Mouse (Mus musculus) adrenal gland, postnatal 14 days (tissue): ENCODE data around the gene Ankrd36. TPM values are rescaled to one million over a fixed set of nuclear protein-coding genes. Genes with fewer than 3 reads are reported as not detected.
A peak's percentile ranks its signal among the peaks of the same experiment; 100 is the strongest.
"Not testable (repeated sequence)": the region's sequence is repeated elsewhere in the genome, so short reads cannot be mapped to it uniquely, and the experiment has no call there.

Experiments used
- DNase-seq: peaks from one replicate; pipeline ENCODE4 v3.0.0; 2021; ENCODE audit warnings: mixed read lengths
- long read RNA-seq, 2 experiments: library from polyadenylated mRNA; stranded (forward); transcript quantifications; one replicate each; pipeline ENCODE4 v2.0.0; 2021
- total RNA-seq: library from RNA; stranded (reverse); gene quantifications from 2 replicates; pipeline ENCODE4 v1.2.3, GENCODE M21; 2021

Ankrd36 gene
- not detected in 2 replicates for total RNA-seq
- long read RNA-seq, experiment 1 = 0 reads
- long read RNA-seq, experiment 2, partial matches to known transcripts = 0 of 1 reads
- long read RNA-seq, experiment 2, other reads (novel, unspliced or antisense) = 1 of 1 reads

- no peak for DNase-seq
Observed at GRCm38 (mm10) chr11:5569474-5569873, at the start of gene Ankrd36. Ankrd36 (plus strand) TSS chr11:5569684.

DNA sequence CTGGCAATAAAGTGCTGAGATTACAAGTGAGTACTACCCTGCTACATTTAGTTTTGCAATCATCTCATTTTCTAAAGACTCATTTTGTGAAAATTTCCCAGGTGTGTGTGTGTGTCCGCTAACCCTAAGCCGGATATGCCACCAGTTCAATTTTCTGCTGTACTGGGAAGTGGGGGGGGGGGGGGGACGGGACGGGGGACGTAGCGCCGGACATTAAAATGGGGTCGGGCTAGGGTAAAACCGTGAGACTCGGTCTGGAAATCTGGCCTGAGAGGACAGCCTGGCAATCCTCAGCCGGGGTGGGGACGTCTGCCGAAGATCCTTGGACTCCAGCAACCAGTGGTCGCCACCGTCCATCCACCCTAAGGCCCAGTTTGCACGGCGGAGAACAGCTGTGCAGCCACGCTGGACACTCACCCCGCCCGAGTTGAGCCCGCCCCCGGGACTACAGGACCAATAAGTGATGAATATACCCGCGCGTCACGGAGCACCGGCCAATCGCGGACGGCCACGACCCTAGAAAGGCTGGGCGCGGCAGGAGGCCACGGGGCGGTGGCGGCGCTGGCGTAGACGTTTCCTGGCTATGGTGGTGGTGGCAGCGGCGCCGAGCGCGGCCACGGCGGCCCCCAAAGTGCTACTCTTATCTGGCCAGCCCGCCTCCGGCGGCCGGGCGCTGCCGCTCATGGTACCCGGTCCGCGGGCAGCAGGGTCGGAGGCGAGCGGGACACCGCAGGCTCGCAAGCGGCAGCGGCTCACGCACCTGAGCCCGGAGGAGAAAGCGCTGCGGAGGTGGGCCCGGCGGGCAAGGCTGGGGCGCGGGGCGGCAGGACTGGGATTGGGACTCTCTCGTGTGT is 48.8 kb upstream of the Ankrd36 start, which contains the start of gene Xbp1:
Gene Xbp1, plus strand, starts transcription at position 248 of the 854 bp plus-strand sequence.
- DNase-seq = peak; percentile 99

GRCm38 (mm10) chr11:5521266-5521515 is 48.3 kb upstream of the Ankrd36 start:
- no peak for DNase-seq

DNA sequence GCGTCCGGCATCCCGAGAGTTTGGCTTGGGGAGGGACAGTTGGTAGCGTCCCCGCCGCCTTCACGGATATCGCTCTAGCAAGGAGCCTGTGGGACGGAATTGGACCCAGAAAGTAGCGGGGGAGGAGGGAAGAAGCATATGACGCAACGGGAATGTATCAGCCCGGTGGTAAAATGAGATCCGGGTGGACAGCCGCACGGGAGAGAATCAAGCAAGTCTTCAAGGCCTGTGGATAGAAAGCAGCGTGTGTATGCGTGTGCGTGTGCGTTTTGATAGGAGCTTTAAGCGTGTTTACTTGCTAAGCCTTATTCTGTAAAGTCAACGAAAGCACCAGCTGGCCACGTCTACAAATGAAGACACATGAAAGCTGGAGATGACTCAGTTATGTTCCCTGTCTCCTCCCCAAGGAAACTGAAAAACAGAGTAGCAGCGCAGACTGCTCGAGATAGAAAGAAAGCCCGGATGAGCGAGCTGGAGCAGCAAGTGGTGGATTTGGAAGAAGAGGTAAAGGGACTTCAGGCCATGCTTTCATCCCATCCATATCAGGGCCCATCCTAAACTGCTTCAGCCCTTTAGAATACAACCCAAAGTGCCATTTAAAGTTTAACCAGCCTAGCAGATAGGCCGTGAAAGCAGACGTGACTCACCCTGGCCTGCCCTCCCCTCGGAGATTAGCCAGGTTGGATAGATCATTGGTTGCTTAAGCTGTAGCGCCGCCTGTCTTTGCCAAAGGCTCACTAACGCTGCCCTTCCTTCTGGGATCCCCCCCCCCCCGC is 47.8 kb upstream of the Ankrd36 start:
- DNase-seq = peak; percentile 90

GRCm38 (mm10) chr11:5522798-5523415 is 46.6 kb upstream of the Ankrd36 start:
- DNase-seq = no peak

DNA sequence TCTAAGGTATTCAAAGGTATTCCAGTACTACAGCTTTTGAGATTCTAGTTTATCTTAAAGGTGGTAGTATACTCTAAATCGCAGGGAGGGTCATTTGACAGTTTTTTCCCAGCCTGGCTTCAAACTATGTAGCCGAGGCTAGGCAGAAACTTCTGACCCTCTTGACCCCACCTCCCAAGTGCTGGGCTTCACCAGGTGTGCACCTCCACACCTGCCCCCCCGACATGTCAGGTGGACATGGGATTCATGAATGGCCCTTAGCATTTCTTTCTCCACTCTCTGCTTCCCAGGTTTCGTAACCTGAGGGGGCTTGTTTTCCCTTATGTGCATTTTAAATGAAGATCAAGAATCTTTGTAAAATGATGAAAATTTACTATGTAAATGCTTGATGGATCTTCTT is 44.1 kb upstream of the Ankrd36 start:
- no peak for DNase-seq

DNA sequence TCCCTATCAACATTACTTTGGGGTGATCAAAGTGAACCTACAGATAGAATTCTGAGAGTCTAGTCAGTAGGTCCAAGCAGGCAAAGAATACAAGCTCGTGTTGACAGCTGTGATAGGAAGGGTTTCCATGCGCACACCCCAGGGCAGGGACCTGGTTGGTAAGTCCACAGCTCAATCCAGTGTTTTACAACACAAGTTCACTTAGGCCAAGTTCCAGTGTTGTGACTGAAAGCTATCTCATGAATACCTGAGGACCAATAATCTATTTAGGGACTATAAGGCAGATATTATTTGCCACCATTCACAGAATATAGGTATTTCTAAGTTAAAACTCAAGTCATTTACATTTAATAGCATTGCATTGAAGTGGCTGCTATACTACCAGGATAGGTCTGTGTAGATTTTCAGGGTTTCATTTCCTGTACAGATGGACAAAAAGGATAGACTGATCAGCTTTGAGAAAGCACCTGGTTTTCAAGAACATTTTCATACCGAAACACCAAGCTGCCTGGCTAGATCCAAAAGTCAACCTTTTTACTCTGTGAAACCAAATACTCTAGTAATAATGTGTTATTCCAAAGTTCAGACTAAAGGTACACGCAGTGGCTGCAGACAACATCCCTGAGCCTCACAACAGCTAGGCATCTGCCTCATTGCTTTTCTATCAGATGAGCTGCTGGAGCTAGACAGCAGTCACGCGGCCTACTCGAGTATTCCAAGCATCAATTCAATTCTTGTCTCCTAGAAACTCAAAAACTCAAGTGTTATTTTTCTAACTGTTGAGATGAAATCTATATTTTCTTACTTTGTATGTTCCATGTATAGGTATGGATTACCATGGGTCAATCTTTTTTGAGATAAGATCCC is 42.7 kb upstream of the Ankrd36 start:
- no peak for DNase-seq

- no peak for DNase-seq
Observed at GRCm38 (mm10) chr11:5527865-5528523, 41.5 kb upstream of the Ankrd36 start.

GRCm38 (mm10) chr11:5528841-5529240 is 40.6 kb upstream of the Ankrd36 start:
- DNase-seq = no peak

DNA sequence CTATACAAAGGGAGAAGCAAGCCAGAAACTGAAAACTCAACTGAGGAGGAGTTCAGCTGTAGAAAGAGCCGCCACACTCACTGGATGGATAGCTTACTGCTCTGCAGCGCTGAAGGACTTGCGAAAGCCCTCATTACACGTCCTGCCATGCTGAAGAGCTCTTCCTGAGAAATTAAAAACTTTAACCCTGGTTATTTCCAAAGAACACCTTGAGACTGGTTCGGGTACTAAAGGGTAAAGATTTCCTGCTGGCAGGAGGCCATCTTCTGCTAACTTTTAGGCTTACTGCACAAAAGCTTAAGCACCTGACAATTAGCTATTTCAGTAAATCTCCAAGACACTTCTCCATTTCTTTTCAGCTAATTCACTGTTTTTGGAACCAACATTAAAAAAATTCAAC is 39.3 kb upstream of the Ankrd36 start:
- DNase-seq = no peak

GRCm38 (mm10) chr11:5530717-5531116 is 38.8 kb upstream of the Ankrd36 start:
- DNase-seq = no peak

- no peak for DNase-seq
Observed at GRCm38 (mm10) chr11:5533108-5533507, 36.4 kb upstream of the Ankrd36 start.

DNA sequence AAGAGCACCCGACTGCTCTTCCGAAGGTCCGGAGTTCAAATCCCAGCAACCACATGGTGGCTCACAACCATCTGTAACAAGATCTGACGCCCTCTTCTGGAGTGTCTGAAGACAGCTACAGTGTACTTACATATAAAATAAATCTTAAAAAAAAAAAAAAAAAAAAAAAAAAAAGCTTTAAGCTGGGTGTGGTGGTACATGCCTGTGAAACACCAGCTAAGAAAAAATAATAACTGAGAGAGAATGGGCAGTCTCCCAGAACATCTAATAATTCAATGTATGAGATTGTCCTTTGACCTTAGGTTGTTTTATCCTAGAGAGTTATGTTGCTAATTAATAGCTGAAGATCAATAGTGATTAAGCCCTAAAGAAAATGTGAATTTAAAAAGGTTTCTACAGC is 32.0 kb upstream of the Ankrd36 start:
- DNase-seq = not testable (repeated sequence)

- no peak for DNase-seq
Observed at GRCm38 (mm10) chr11:5540331-5540730, 29.2 kb upstream of the Ankrd36 start.

- DNase-seq = peak; percentile 25
Observed at GRCm38 (mm10) chr11:5541230-5541798, 28.2 kb upstream of the Ankrd36 start.

DNA sequence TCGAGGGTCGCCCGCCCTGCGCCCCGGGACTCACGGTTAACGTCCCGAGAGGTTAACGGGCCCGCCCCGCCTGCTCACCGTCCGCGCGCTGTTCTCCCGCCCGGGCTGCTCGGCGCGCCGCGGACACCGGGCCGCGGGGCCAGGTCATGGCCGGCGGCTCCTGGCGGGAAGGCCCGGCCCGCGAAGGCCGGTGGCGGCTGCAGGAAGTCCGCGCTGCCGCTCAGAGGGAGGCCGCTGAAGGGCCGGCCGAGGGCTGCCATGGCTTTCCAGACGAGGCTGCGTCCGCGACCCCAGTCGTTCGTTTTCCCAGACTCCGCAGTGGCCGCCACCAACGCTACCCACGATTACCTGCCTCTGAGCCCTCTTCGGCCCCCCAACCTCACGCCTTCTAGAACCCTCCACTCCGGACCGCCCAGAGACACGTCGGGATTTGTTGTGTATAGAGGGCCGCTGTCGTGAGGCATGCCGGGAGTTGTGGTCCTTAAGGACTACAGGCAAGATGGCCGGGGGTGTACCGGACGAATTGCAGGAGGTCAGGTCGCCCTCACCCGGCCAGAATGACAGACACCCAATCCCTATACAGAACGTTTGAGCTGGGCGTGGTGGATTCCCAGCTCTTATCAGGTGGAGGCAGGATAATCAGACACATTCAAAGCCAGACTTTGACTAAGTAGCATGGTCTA is 27.5 kb upstream of the Ankrd36 start, which contains the start of gene Ccdc117:
Gene Ccdc117, minus strand, starts transcription at position 389 of the 683 bp plus-strand sequence.
- DNase-seq = peak; percentile 94

DNA sequence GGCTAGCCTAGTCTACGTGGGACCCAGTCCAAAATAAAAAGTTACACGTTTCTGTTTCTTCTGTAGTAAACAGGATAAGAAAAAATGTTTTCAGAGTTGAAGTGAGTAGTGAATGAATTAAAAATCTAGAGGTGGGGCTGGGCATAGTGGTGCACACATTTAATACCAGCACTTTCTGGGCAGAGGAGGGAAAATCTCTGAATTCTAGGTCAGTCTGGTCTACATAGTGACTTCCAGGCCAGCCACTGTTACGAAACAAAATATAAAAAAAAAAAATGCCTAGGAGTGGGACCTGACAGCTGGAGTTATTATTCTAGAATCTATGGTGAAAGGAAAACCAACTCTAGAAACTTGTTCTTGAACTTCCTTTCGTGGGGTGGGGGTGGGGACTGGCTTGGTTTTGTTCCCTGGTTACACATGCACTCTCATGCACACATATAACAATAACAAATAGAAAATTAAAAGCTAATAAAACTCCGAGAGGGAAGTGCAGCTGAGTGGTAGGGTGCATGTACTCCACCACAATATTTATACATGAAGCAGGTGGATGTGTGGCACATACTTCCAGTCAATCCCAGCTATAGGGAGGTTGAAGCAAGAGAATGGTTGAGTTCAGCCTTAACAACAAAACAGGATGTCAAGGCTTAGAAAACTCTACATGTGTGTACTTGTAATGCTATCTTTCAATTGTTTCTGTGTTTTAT is 26.9 kb upstream of the Ankrd36 start:
- DNase-seq = no peak

DNA sequence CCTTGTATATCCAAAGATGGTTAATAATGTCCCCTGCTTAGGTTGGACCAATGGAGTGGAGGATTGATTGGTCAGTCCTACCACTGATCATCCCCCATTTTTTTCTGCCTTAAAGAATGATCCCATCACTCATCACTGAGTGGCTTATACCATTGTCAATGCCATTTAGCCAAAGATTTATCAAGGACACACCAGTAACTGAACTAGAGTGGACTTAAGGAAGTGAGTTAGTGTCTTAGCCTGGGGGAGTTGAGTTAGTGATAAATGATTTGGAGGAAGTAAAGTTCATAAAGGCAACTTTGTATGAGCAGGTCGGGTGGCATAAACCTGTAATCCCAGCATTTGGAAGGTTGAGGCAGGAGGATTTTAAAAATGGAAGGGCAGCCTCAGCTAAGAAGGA is 26.2 kb upstream of the Ankrd36 start:
- DNase-seq = no peak

GRCm38 (mm10) chr11:5544709-5545108 is 24.8 kb upstream of the Ankrd36 start:
- DNase-seq = not testable (repeated sequence)

DNA sequence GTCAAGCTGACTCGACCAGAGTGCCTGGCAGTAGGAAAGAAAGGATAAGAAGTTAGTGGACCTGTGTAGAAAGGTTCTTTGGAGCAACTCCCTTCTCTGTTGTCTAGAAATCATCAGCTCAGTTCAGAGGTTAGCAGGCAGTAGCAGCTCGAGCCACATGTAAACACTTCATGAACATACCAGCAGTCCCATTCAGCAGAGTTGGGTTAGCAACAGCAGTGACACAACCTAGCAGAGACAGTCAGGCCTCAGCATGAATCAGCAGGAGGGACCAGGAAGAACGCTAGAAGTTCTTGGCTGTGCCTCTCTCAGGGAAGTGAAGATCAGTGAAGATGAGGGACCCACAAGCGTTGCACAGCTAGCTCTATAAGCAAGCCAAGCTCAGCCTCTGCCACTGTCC is 24.0 kb upstream of the Ankrd36 start:
- no peak for DNase-seq
